Mouse (Mus musculus) lung, adult 2 months (tissue): ENCODE measurements at regions not wholly inside any gene's neighbourhood (a gene's known extent, or its start where the extent isn't known, plus 50 kb on each side); places are given as distances from the start of the nearest gene placed in this dataset.

Source experiments
- CTCF ChIP-seq: fragments of 200-500 bp; IDR thresholded peaks from 2 replicates; pipeline ENCODE4 v1.5.1; 2011; ENCODE audit warnings: mild to moderate bottlenecking, low read length, control low read depth; ENCODE audit not compliant: insufficient read depth
- POLR2A ChIP-seq: fragments of 200-500 bp; IDR thresholded peaks from 2 replicates; pipeline ENCODE4 v1.6.1; 2011; ENCODE audit warnings: low read depth, mild to moderate bottlenecking, control low read depth, low read length, borderline replicate concordance; ENCODE audit errors: extremely low read depth

GRCm38 (mm10) chr2:78606388-78606787, 261.5 kb upstream of the Ube2e3 start:
- TF ChIP-seq CTCF: no peak
- no peak for TF ChIP-seq POLR2A
